Mouse (Mus musculus): Measurements from ENCODE around the gene Btg1.

Gene Btg1

DNA sequence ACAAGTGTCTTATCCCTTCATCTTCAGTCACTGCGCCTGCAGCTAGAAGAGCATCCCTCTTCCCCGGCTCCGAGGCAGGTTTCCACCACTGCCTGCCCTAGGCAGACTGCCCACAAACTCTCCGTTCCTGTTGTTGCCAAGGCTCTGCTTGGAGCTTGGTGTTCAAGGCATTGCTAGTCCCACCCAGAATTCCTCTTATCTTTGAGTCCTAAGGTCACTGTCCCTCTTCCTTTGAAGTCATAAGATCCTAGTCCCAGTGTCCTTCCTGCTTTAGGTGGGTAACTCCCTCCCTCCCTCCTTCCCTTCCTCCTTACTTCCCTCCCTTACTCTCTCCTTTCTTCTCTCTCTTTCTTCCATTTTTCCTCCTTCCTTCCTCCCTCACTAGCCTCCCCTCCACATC is 46.2 kb downstream of the Btg1 start:
- 84% methylated on average over 4 of the region's 4 CpGs for WGBS

GRCm38 (mm10) chr10:96663739-96664430 is 47.1 kb downstream of the Btg1 start:
- 92% methylated on average over 9 of the region's 9 CpGs for WGBS
